Mouse (Mus musculus) neutrophil, adult 5-6 weeks (primary cell): ENCODE data around the gene Ddx17. TPM values are rescaled to one million over a fixed set of nuclear protein-coding genes. Genes with fewer than 3 reads are reported as not detected.

Experiments used
- ATAC-seq: fragments of 151-379, 151-347 bp; 2 replicates; pipeline ENCODE4 v1.8.0; 2017; ENCODE audit warnings: mild to moderate bottlenecking, moderate TSS enrichment; ENCODE audit not compliant: insufficient number of reproducible peaks, poor library complexity, low FRiP score, severe bottlenecking; ENCODE audit errors: extremely low read depth
- total RNA-seq: library from RNA; stranded (forward); fragments of 200-1000 nt; gene quantifications from 2 replicates; pipeline ENCODE4 v1.2.3, GENCODE M21; 2017

The Ddx17 gene
- total RNA-seq, 1 experiment from 2014 or later, result 386 TPM

- ATAC-seq, result no peak
These were observed 57.1 kb downstream of the Ddx17 start for GRCm38 (mm10) chr15:79489463-79489862.

- ATAC-seq, result no peak
These were observed 65.3 kb downstream of the Ddx17 start for GRCm38 (mm10) chr15:79481181-79481688.

Other genes with a start within 250 kb of the Ddx17 start
- gene Pla2g6, start 218.4 kb downstream of the Ddx17 start, total RNA-seq, result 3.4 and 5.5 TPM in 2 replicates
- gene Maff, start 200.1 kb downstream of the Ddx17 start, total RNA-seq, result 2.7 and 3.4 TPM in 2 replicates
- 22.8 and 29.3 TPM in 2 replicates for gene Tmem184b, start 143.2 kb downstream of the Ddx17 start, total RNA-seq
- 83.1 and 92.8 TPM in 2 replicates for gene Csnk1e, start 91.2 kb downstream of the Ddx17 start, total RNA-seq
- gene Kcnj4, start 41.5 kb downstream of the Ddx17 start, total RNA-seq, result not detected in 2 replicates
- not detected in 2 replicates for gene Kdelr3, start 30.3 kb downstream of the Ddx17 start, total RNA-seq
- gene Dmc1, start 58.4 kb upstream of the Ddx17 start, total RNA-seq, result not detected in 2 replicates
- gene Fam227a, start 112.2 kb upstream of the Ddx17 start, total RNA-seq, result 12.3 and 19.3 TPM in 2 replicates
- 18.8 and 22.0 TPM in 2 replicates for gene Cby1, start 112.5 kb upstream of the Ddx17 start, total RNA-seq
- gene Tomm22, start 124.1 kb upstream of the Ddx17 start, total RNA-seq, result 68.0 and 76.0 TPM in 2 replicates
- 17.2 and 20.5 TPM in 2 replicates for gene Josd1, start 141.2 kb upstream of the Ddx17 start, total RNA-seq
- 67.9 and 87.6 TPM in 2 replicates for gene Gtpbp1, start 144.1 kb upstream of the Ddx17 start, total RNA-seq
- gene Sun2, start 195.8 kb upstream of the Ddx17 start, total RNA-seq, result 268 and 275 TPM in 2 replicates
- 11.6 and 12.2 TPM in 2 replicates for gene Dnal4, start 231.1 kb upstream of the Ddx17 start, total RNA-seq